Mouse (Mus musculus) NIH3T3 (cell line): ENCODE measurements around the gene Dnah7c.
A peak's percentile ranks its signal among the peaks of the same experiment; 100 is the strongest.
"Not testable (repeated sequence)": the region's sequence is repeated elsewhere in the genome, so short reads cannot be mapped to it uniquely, and the experiment has no call there.

Experiments used
- DNase-seq: peaks from one replicate; pipeline ENCODE4 v3.0.0-alpha.2; 2012; ENCODE audit warnings: low read depth

Gene Dnah7c

DNA sequence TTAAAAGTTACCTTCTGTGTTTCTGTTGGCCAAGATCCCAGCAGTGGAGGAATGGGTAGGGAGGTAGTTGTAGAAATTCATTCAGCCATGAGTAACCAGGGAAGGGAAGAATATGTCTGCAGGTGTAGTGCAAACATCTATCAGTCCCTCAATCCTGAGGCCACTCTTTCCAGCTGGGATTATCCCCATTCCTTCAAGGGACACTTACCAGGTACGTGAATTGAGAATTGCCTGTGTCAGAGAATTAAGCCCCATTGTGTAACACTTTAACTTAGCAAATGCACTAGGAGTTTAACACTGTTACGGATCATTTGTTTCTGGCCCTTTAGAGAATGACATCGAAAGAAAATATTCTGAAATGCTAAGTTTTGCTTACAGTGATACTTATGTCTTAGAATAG lies 304.3 kb downstream of the Dnah7c start:
- DNase-seq: not testable (repeated sequence)

DNA sequence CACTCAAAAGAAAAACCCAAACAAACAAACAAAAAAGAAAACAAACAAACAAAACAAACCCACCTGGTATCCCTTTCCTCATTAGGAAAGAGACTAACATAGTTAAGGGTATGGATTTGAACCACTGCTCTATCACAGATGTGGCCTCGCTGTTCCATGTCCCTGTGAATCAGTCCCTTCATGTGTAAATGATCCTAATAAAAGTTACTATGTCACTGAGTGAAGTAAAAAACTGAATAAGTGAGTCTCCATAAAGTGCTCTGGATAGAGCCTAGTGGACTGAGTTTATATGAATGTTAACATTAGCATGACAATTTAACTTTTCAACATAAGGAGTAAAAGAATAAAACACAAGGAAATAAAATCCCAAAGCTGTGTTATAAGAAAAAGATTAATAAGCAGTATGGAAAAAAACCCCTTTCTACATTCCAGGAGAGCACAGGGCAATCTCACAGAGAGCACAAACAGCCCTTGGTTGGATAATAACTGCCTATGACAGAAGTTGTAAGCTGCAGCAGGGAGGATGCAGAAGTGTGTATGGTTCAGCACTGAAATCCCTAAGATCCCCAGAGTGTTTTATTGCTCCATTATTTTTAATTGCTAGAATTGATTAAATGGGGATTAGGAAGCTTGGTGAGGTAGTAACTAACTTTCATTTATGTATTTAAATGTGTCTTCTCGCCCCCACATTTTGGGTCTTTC lies 308.2 kb downstream of the Dnah7c start:
- DNase-seq: not testable (repeated sequence)

DNA sequence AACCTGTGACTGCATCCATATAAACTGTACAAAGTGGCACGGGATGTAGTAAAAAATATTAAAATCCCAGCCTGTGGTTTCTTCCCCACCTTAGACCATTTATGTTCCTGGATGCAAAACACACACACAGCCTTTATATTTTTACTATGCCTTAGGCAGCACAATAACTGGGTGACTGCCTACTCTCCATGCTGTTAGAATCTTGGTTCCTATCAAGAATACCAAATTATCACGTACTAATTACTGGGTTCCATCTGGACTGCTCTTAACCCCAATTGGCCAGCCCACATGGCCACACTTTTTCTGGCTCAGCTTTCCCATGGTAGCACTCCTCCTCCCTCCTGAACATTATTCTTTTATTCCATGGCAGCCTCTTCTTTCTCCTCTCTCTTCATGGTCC lies 309.1 kb downstream of the Dnah7c start:
- not testable (repeated sequence) for DNase-seq

- not testable (repeated sequence) for DNase-seq
These were observed 339.2 kb downstream of the Dnah7c start for GRCm38 (mm10) chr1:46764600-46764999.

DNA sequence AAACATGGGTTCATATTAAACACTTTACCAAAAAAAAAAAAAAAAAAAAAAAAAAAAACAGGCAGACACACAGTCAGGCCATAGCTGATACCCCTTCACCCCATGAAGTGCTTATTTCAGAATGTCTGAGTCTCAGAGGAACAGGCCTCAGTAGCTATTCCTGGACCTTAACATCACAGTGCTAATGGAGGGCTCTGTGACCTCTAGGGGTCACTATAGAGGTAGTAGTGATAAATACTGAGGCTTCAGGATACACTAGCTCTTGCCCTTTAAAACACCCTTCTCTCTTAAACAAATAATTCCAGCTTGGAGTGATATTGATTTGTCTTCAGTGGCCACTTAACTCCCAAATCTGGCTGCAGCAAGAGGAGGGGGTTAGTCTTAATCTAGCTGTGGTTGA lies 343.9 kb downstream of the Dnah7c start:
- not testable (repeated sequence) for DNase-seq

- not testable (repeated sequence) for DNase-seq
These were observed 344.8 kb downstream of the Dnah7c start for GRCm38 (mm10) chr1:46770077-46770695.

GRCm38 (mm10) chr1:46782227-46782626 lies 356.8 kb downstream of the Dnah7c start:
- DNase-seq: peak; percentile 53

- no peak for DNase-seq
These were observed 379.7 kb downstream of the Dnah7c start for GRCm38 (mm10) chr1:46805074-46805473.

GRCm38 (mm10) chr1:46808630-46809029 lies 383.2 kb downstream of the Dnah7c start:
- DNase-seq: peak; percentile 29

DNA sequence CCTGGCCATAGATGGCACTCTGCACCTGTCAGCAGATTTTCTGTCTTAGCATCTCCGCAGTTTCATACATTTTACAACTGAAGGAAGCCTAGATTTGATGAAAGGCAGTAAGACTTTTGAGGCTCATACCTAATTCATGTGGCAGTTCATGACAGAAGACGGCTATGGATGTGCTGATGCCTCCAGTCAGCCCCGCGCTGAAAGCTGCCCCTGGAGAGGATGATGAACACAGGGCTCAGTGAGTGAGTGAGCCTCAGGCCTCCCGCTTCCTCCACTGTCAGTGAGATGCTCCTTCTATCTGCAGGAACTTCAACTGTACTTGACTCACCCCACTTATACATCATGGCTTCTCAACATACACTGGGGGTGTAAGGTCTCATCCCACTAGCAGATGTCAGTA lies 392.5 kb downstream of the Dnah7c start:
- no peak for DNase-seq

GRCm38 (mm10) chr1:46822256-46822972 lies 397.0 kb downstream of the Dnah7c start:
- DNase-seq: no peak

- no peak for DNase-seq
These were observed 404.9 kb downstream of the Dnah7c start for GRCm38 (mm10) chr1:46830066-46830843.

DNA sequence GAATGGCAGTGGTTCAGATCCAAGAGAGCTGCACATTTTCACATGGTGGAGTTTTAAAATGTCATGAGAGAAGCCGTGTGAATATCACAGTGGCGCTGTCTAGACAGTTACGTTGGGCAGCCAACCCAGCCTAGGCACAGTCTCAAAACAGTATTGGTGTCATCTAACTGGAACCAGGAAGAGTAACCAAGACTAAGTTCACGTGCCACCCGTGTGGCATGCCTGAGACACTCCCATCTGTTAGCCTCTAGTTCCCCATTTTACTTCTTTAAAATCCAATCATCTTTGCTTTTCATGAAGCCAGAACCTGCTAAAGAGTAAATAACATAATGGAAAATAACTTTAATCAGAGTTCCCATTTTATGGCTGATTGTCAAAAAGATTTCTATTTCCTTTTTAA lies 406.5 kb downstream of the Dnah7c start:
- DNase-seq: no peak

GRCm38 (mm10) chr1:46843406-46843805 lies 418.0 kb downstream of the Dnah7c start:
- no peak for DNase-seq

DNA sequence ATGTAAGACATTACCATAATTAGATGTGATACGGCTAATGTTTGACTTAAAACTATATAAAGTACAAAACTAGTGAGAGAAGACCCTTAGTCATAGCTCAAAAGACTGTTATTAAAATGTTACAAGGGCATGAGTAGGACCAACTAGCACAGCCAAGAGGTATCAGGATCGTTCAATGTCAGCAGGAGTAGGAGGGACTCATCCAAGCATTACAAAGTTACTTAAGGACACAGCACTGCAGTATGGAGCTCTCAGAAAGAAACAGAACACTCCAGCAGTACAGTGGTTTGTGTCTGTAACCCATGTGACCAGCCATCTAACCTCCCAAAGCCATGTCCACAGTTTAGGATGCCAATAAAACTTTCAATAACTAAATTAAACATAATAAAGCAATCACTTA lies 418.9 kb downstream of the Dnah7c start:
- DNase-seq: no peak

GRCm38 (mm10) chr1:46845221-46845620 lies 419.8 kb downstream of the Dnah7c start:
- DNase-seq: no peak

DNA sequence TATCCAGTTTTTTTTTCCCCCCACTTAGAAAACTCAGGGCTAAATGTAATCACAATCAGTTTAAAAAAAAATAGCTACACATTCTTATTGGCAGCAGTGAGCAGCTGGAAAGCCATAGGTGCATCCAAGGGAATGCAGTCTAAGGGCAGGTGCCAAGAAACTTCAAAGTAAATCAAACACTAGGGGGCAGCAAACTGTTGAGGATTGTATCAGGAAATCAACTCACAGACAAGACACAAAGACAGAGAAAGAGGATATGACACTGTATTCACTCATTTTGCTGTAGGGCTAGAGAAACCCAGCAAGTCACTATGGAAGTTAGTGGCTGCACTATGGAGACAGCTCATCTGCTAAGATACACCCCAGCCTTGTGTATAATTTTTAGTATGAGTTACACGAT lies 424.4 kb downstream of the Dnah7c start:
- peak; percentile 88 for DNase-seq

DNA sequence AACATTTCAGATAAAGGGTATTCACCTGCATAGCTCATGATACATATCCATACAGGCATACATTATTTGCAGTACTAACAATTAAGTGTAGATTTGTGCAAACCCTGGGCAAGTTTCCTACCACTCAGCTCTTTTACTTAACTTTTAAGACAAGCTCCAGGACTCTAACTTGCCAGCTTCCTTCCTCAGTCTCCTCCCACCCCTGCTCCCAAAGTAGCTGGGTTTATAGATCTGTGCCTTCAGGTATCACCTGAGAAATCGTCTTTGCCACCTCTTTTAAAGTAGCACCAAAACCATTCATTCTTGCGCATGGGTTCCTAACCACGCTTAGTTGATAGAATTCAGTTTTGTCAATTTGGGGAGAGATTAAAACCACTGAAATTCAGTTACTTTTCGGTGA lies 426.2 kb downstream of the Dnah7c start:
- DNase-seq: no peak

- DNase-seq: peak; percentile 55
These were observed 426.8 kb downstream of the Dnah7c start for GRCm38 (mm10) chr1:46852216-46852599.

GRCm38 (mm10) chr1:46852600-46853272 lies 427.3 kb downstream of the Dnah7c start:
- peak; percentile 87 for DNase-seq

GRCm38 (mm10) chr1:46853317-46854035 lies 428.1 kb downstream of the Dnah7c start:
- DNase-seq: peak; percentile 99
